Mouse (Mus musculus): ENCODE data around the gene Fam89a. TPM values are rescaled to one million over a fixed set of nuclear protein-coding genes. Genes with fewer than 3 reads are reported as not detected.

Gene Fam89a
- 12.5 and 13.0 TPM in 2 replicates for polyA plus RNA-seq (2015; fragmentation: Nextera tagmentation; extraction: Ambion mirVana)

GRCm38 (mm10) chr8:124751709-124752173, at the start of gene Fam89a:
TSS of gene Fam89a (minus strand) at chr8:124751832.
- Histone ChIP-seq H3K9me3 (ENCODE audit: control insufficient read depth, low read length) (no peaks in the 10 kb centered on the region), H3K27me3 (ENCODE audit: control insufficient read depth, insufficient read depth, low read length) (no peaks in the 10 kb centered on the region), H3K36me3 (ENCODE audit: control insufficient read depth, insufficient read depth, low read length) (no peaks in the 10 kb centered on the region), H3K4me1 (replicated peaks; ENCODE audit: control insufficient read depth, insufficient read depth) (0 out of 2 replicates have a peak, but pooled peaks cover 2% of the 10 kb centered on the region), H3K27ac (replicated peaks) (peak within 1 kb of the TSS; percentile 40), H3K4me3 (ENCODE audit: low read depth, low read length) (peak within 1 kb of the TSS; percentile 58), H3K9ac (ENCODE audit: low read length) (peak within 1 kb of the TSS; percentile 60), H3K4me2 (replicated peaks; ENCODE audit: low read depth) (peak within 1 kb of the TSS; percentile 95)
- TF ChIP-seq CTCF (IDR thresholded peaks at IDR 0.05; ENCODE audit: low read depth) (no peak), EP300 (optimal IDR thresholded peaks at IDR 0.05) (no peak)
- ATAC-seq (ENCODE audit: low FRiP score, low TSS enrichment) (peak; percentile 74), DNase-seq (ENCODE audit: low spot score) (peak; percentile 83)
- under 1% methylated on average over 19 of the region's 41 CpGs for WGBS

GRCm38 (mm10) chr8:124800542-124800941, 48.9 kb upstream of the Fam89a start:
- Histone ChIP-seq H3K4me1 (replicated peaks; ENCODE audit: control insufficient read depth, insufficient read depth) (no peaks in the 10 kb centered on the region), H3K4me3 (ENCODE audit: low read depth, low read length) (no peak overlapping the region), H3K36me3 (ENCODE audit: control insufficient read depth, insufficient read depth, low read length) (no peaks in the 10 kb centered on the region), H3K27ac (replicated peaks) (no peak overlapping the region), H3K27me3 (ENCODE audit: control insufficient read depth, insufficient read depth, low read length) (peaks cover 6% of the 10 kb centered on the region; the same call in 1 of the 2 replicates), H3K4me2 (replicated peaks; ENCODE audit: low read depth) (no peak overlapping the region), H3K9ac (ENCODE audit: low read length) (no peak overlapping the region), H3K9me3 (ENCODE audit: control insufficient read depth, low read length) (no peaks in the 10 kb centered on the region)
- TF ChIP-seq CTCF (IDR thresholded peaks at IDR 0.05; ENCODE audit: low read depth): no peak
- no peak for TF ChIP-seq EP300 (optimal IDR thresholded peaks at IDR 0.05)
- WGBS: 19% methylated on average over 11 of the region's 11 CpGs
- DNase-seq (ENCODE audit: low spot score) (no peak), ATAC-seq (ENCODE audit: low FRiP score, low TSS enrichment) (no peak)

- Histone ChIP-seq H3K9ac (ENCODE audit: low read length) (no peak overlapping the region), H3K36me3 (ENCODE audit: control insufficient read depth, insufficient read depth, low read length) (no peaks in the 10 kb centered on the region), H3K27me3 (ENCODE audit: control insufficient read depth, insufficient read depth, low read length) (peaks cover 24% of the 10 kb centered on the region), H3K4me1 (replicated peaks; ENCODE audit: control insufficient read depth, insufficient read depth) (0 out of 2 replicates have a peak, but pooled peaks cover 4% of the 10 kb centered on the region), H3K9me3 (ENCODE audit: control insufficient read depth, low read length) (no peaks in the 10 kb centered on the region), H3K4me3 (ENCODE audit: low read depth, low read length) (no peak overlapping the region), H3K27ac (replicated peaks) (no peak overlapping the region), H3K4me2 (replicated peaks; ENCODE audit: low read depth) (no peak overlapping the region)
- 73% methylated on average over 8 of the region's 8 CpGs for WGBS
- DNase-seq (ENCODE audit: low spot score) (no peak), ATAC-seq (ENCODE audit: low FRiP score, low TSS enrichment) (no peak)
- TF ChIP-seq EP300 (optimal IDR thresholded peaks at IDR 0.05): no peak
- TF ChIP-seq CTCF (IDR thresholded peaks at IDR 0.05; ENCODE audit: low read depth): no peak
These were observed 44.3 kb upstream of the Fam89a start for GRCm38 (mm10) chr8:124795781-124796488.

- Histone ChIP-seq H3K4me1 (replicated peaks; ENCODE audit: control insufficient read depth, insufficient read depth) (0 out of 2 replicates have a peak, but pooled peaks cover 4% of the 10 kb centered on the region), H3K9ac (ENCODE audit: low read length) (no peak overlapping the region), H3K4me3 (ENCODE audit: low read depth, low read length) (peak overlapping the region; percentile 51), H3K9me3 (ENCODE audit: control insufficient read depth, low read length) (no peaks in the 10 kb centered on the region), H3K27ac (replicated peaks) (no peak overlapping the region), H3K27me3 (ENCODE audit: control insufficient read depth, insufficient read depth, low read length) (peaks cover 24% of the 10 kb centered on the region), H3K4me2 (replicated peaks; ENCODE audit: low read depth) (peak overlapping the region; percentile 96), H3K36me3 (ENCODE audit: control insufficient read depth, insufficient read depth, low read length) (no peaks in the 10 kb centered on the region)
- WGBS: 0% methylated on average over 17 of the region's 25 CpGs
- TF ChIP-seq EP300 (optimal IDR thresholded peaks at IDR 0.05) (no peak), CTCF (IDR thresholded peaks at IDR 0.05; ENCODE audit: low read depth) (peak; percentile 53)
- ATAC-seq (ENCODE audit: low FRiP score, low TSS enrichment) (0 out of 2 replicates have a peak, but pooled peaks have one; percentile 27), DNase-seq (ENCODE audit: low spot score) (peak; percentile 66)
These were observed 42.8 kb upstream of the Fam89a start for GRCm38 (mm10) chr8:124794486-124794780.

- Histone ChIP-seq H3K36me3 (ENCODE audit: control insufficient read depth, insufficient read depth, low read length) (no peaks in the 10 kb centered on the region), H3K4me3 (ENCODE audit: low read depth, low read length) (peak overlapping the region; percentile 51), H3K9ac (ENCODE audit: low read length) (no peak overlapping the region), H3K9me3 (ENCODE audit: control insufficient read depth, low read length) (no peaks in the 10 kb centered on the region), H3K27ac (replicated peaks) (no peak overlapping the region), H3K4me1 (replicated peaks; ENCODE audit: control insufficient read depth, insufficient read depth) (0 out of 2 replicates have a peak, but pooled peaks cover 4% of the 10 kb centered on the region), H3K27me3 (ENCODE audit: control insufficient read depth, insufficient read depth, low read length) (peaks cover 24% of the 10 kb centered on the region), H3K4me2 (replicated peaks; ENCODE audit: low read depth) (peak overlapping the region; percentile 96)
- ATAC-seq (ENCODE audit: low FRiP score, low TSS enrichment) (0 out of 2 replicates have a peak, but pooled peaks have one; percentile 21), DNase-seq (ENCODE audit: low spot score) (no peak)
- WGBS: under 1% methylated on average over 75 of the region's 81 CpGs
- TF ChIP-seq CTCF (IDR thresholded peaks at IDR 0.05; ENCODE audit: low read depth) (no peak), EP300 (optimal IDR thresholded peaks at IDR 0.05) (no peak)
These were observed 42.2 kb upstream of the Fam89a start for GRCm38 (mm10) chr8:124793661-124794485.
